Mouse (Mus musculus) colon, adult 2 months (tissue): ENCODE measurements around the gene Gbx2. TPM values are rescaled to one million over a fixed set of nuclear protein-coding genes. Genes with fewer than 3 reads are reported as not detected.

Experiments
- polyA plus RNA-seq: library from polyadenylated mRNA; depleted of rRNA; stranded (reverse); fragments of >200 nt; gene quantifications from 2 replicates; pipeline ENCODE4 v1.2.3, GENCODE M21; 2012; rRNA removed

Gbx2 gene
- 0.09 and 0.13 TPM in 2 replicates for polyA plus RNA-seq

DNA sequence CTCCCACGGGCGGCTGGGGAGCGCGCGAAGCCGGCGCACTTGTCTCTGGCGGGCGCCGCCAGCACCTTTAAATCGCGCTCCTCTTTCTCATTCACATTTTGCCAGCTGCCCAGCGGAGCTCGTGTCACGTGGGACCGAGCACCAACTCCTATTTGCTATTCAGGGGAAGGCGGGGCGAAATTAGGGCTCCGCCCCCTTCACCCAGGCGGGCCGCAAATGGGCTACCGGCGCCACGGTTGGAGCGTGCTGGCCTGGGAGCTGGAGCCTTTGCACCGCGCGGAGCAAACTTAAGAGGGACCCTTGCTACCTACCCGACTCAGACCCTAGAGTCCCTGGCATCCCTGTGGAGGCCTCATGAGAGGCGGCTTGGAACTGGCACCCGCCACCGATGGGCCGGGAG is at the start of gene Gbx2:
Gbx2 (minus strand) TSS at position 60 of the 400 bp plus-strand sequence.

Other genes with a start within 250 kb of the Gbx2 start
- not detected in 2 replicates for gene Asb18, start 83.5 kb upstream of the Gbx2 start, polyA plus RNA-seq
- not detected in 2 replicates for gene Iqca, start 222.2 kb upstream of the Gbx2 start, polyA plus RNA-seq